Mouse (Mus musculus): ENCODE measurements around the gene Aif1.

- no peak for TF ChIP-seq POLR2A (IDR thresholded peaks at IDR 0.05; ENCODE audit: low read depth, low read length)
- no peak for TF ChIP-seq ZMIZ1 (IDR thresholded peaks at IDR 0.05; ENCODE audit: low read depth, low read length)
- TF ChIP-seq TCF12 (IDR thresholded peaks at IDR 0.05; ENCODE audit: low read depth, low read length), result no peak
- TF ChIP-seq CTCF (conservative IDR thresholded peaks at IDR 0.05 in 1 of 2, IDR thresholded peaks at IDR 0.05 in 1 of 2; ENCODE audit: low read depth in 2 of 2, low read length in 2 of 2), result peak in 1 of 2 experiments; percentile 43; a peak in 2 of 4 replicates
- TF ChIP-seq POLR2AphosphoS2 (IDR thresholded peaks at IDR 0.05; ENCODE audit: low read depth, low read length), result no peak
- no peak for TF ChIP-seq JUND (conservative IDR thresholded peaks at IDR 0.05; ENCODE audit: low read depth, low read length)
- TF ChIP-seq ZC3H11A (IDR thresholded peaks at IDR 0.05; ENCODE audit: low read depth, low read length), result no peak
- no peak for TF ChIP-seq HCFC1 (IDR thresholded peaks at IDR 0.05; ENCODE audit: low read depth, low read length)
- no peak for TF ChIP-seq IRF4 (IDR thresholded peaks at IDR 0.05; ENCODE audit: low read depth, low read length)
- no peak for TF ChIP-seq KAT2A (IDR thresholded peaks at IDR 0.05; ENCODE audit: insufficient replicate concordance, low read length)
Measured at GRCm38 (mm10) chr17:35121871-35122303, 54.0 kb downstream of the Aif1 start, which contains the start of gene Csnk2b.

Measured in CH12.LX (cell line).